Mouse (Mus musculus) CH12.LX (cell line): ENCODE data around the gene Phospho1.

Experiments used
- ETS1 ChIP-seq: conservative IDR thresholded peaks from 2 replicates; pipeline ENCODE4 v1.6.1; 2012; ENCODE audit warnings: low read depth, mild to moderate bottlenecking, inconsistent platforms, low read length, improper control_type of control experiment, moderate library complexity
- HCFC1 ChIP-seq: IDR thresholded peaks from 2 replicates; pipeline ENCODE4 v1.6.1; 2012; ENCODE audit warnings: low read depth, mild to moderate bottlenecking, inconsistent platforms, low read length, improper control_type of control experiment
- POLR2A ChIP-seq: IDR thresholded peaks from 2 replicates; pipeline ENCODE4 v1.6.1; 2011; ENCODE audit warnings: low read depth, mild to moderate bottlenecking, improper control_type of control experiment, low read length
- POLR2AphosphoS2 ChIP-seq: IDR thresholded peaks from 2 replicates; pipeline ENCODE4 v1.6.1; 2011; ENCODE audit warnings: low read depth, low read length, improper control_type of control experiment
- RAD21 ChIP-seq: IDR thresholded peaks from 2 replicates; pipeline ENCODE4 v1.6.1; 2011; ENCODE audit warnings: low read depth, mild to moderate bottlenecking, low read length, improper control_type of control experiment, moderate library complexity
- USF1 ChIP-seq: IDR thresholded peaks from 2 replicates; pipeline ENCODE4 v1.6.1; 2014; ENCODE audit warnings: low read depth, mild to moderate bottlenecking, inconsistent platforms, low read length, improper control_type of control experiment
- ZMIZ1 ChIP-seq: IDR thresholded peaks from 2 replicates; pipeline ENCODE4 v1.6.1; 2012; ENCODE audit warnings: low read depth, mild to moderate bottlenecking, inconsistent platforms, low read length, improper control_type of control experiment

DNA sequence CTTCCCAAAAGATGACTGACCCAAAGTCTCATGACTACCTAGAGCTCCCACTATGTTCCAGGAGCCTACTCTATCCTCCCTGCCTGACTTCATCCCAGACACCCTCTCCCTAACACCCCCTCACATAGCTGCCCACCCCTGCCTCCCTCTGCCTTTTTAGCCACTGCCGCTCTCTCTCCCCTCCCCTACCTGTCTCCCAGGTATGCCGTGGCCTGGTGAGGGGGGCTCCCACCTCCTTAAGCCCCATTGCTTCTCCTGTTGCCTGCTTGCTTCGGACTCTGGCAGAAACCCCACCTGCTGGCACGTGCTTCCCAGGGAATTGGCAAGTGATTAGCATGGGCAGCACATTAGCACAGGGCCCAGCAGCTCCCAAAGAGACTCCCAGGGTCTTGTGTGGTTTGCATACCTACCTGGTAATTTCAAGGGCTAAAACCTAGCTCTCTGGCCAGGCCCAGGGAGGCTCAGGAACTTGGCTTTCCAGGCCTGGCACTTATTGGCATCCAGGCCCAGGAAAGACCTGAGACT is 5.3 kb downstream of the Phospho1 start:
- no peak for TF ChIP-seq ZMIZ1
- TF ChIP-seq ETS1 = no peak
- peak; percentile 83 for TF ChIP-seq POLR2AphosphoS2
- TF ChIP-seq RAD21 = no peak
- TF ChIP-seq HCFC1 = no peak
- no peak for TF ChIP-seq POLR2A
- no peak for TF ChIP-seq USF1
